Mouse (Mus musculus): ENCODE results near the gene Slc45a1. TPM values are rescaled to one million over a fixed set of nuclear protein-coding genes. Genes with fewer than 3 reads are reported as not detected.
A peak's percentile ranks its signal among the peaks of the same experiment; 100 is the strongest.

The Slc45a1 gene
- polyA plus RNA-seq, 1 experiment from 2014 or later, result 43.4 TPM

DNA sequence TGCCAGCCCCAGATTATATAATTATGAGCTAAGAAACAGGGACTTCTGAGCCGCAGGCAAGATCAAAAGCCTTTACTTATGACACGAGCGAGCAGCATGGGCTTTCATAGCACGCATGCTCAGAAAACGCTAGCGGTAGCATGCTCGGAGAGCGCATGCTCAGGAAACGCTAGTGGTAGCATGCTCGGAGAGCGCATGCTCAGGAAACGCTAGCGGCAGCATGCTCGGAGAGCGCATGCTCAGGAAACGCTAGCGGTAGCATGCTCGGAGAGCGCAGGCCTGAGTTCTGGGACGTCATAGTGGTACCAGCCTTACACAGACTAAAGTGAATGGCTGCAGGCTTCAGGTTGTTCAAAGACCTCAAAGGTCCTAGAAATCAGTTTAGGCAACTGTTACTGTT is 26.8 kb upstream of the Slc45a1 start:
- Histone ChIP-seq H3K4me2 (no peak overlapping the region), H3K27me3 (no peaks in the 10 kb centered on the region), H3K4me3 (no peak overlapping the region), H3K9ac (no peak overlapping the region), H3K4me1 (replicated peaks) (peaks cover 8% of the 10 kb centered on the region; the same call in 1 of the 2 replicates), H3K9me3 (no peaks in the 10 kb centered on the region), H3K27ac (replicated peaks) (no peak overlapping the region), H3K36me3 (no peaks in the 10 kb centered on the region)
- no peak for ATAC-seq (ENCODE audit: low FRiP score, low read depth)
- WGBS, result 97% methylated on average over 20 of the region's 20 CpGs

DNA sequence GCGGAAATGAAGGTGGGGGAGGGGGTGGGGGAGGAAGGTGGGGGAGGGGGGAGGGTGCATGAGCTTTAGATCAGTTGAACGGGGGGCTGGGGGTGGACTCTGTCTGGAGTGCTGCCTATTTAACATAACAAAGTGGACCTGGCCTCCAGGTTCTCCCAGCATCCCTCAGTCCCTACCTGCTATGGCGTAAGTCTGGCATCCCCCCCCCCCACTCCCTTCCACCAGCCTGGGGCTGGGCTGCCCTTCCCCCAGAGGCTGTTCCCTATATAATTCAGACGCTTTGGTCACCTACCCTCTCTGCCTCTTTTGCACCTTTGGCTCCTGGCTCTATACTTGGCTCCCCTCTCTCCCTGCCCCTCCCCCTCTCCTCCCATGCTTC is 25.9 kb upstream of the Slc45a1 start:
- no peak overlapping the region for H3K27ac ChIP-seq (replicated peaks)

DNA sequence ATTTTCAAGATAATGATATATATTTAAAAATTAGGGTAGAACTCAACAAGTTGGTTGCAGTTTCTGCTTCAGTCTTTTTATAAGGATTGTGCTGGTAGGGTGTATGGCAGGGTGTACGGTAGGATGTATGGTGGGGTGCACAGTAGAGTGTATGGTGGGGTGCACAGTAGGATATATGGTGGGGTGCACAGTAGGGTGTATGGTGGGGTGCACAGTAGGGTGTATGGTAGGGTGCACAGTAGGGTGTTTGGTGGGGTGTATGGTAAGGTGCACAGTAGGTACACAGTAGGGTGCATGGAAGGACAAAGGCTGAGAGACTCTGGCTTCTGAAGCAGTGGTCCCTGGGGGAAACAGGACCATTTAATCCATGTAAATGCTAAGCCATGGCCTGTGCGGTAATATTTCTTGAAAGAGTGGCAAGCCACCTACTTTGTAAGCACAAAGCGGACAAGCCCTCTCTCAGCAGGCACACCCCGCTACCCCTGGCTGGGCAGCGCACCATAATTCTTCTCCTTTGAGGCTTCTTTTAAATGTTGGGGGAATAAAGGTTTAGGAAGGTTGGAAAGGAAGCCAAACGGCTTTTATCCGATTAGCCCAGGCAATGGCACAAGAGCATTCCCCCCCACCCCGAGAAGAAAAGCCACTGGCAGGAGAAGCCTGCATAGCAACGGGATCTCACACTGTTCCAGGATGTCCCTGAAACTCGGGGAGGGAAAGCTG is 25.3 kb upstream of the Slc45a1 start:
- no peak overlapping the region for H3K4me2 ChIP-seq
- H3K9ac ChIP-seq, result no peak overlapping the region
- no peaks in the 10 kb centered on the region for H3K27me3 ChIP-seq
- H3K4me3 ChIP-seq, result no peak overlapping the region
- H3K9me3 ChIP-seq, result no peaks in the 10 kb centered on the region
- peak; percentile 69; the same call in 1 of the 2 replicates for ATAC-seq (ENCODE audit: low FRiP score, low read depth)
- H3K4me1 ChIP-seq (replicated peaks), result peaks cover 8% of the 10 kb centered on the region; the same call in 1 of the 2 replicates
- peak overlapping the region; percentile 34; the same call in 1 of the 2 replicates for H3K27ac ChIP-seq (replicated peaks)
- no peaks in the 10 kb centered on the region for H3K36me3 ChIP-seq
- WGBS, result 22% methylated on average over 9 of the region's 10 CpGs

More for the DNA sequence above, 25.9 kb upstream of the Slc45a1 start:
- Histone ChIP-seq H3K27me3 (no peaks in the 10 kb centered on the region), H3K4me3 (no peak overlapping the region), H3K9ac (no peak overlapping the region), H3K4me1 (replicated peaks) (peaks cover 8% of the 10 kb centered on the region; the same call in 1 of the 2 replicates), H3K9me3 (no peaks in the 10 kb centered on the region), H3K4me2 (no peak overlapping the region), H3K36me3 (no peaks in the 10 kb centered on the region)
- 7% methylated on average over 3 of the region's 4 CpGs for WGBS
- ATAC-seq (ENCODE audit: low FRiP score, low read depth), result 0 out of 2 replicates have a peak, but pooled peaks have one; percentile 23

DNA sequence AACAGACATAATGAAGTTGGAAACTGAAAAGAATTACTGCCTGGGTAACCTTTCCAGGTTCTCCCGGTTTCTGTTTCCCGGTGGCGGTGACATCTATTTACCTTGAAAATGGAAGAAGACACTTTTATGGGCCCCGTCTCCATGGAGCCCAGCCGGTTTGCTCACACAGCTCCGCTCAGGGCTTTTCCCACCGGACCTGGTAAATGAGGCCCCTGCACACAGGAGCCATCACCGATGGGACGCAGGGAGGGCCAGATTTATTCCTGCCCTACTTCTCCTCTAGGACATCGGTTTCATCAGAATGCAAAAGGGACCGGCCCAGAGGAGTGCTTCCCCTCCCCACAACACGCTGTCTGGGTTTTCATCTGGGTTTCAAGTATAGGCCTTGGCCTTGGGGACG is 24.1 kb upstream of the Slc45a1 start:
- Histone ChIP-seq H3K27ac (replicated peaks) (no peak overlapping the region), H3K36me3 (no peaks in the 10 kb centered on the region), H3K27me3 (no peaks in the 10 kb centered on the region), H3K4me1 (replicated peaks) (peaks cover 8% of the 10 kb centered on the region; the same call in 1 of the 2 replicates), H3K4me2 (no peak overlapping the region), H3K9ac (no peak overlapping the region), H3K9me3 (no peaks in the 10 kb centered on the region), H3K4me3 (no peak overlapping the region)
- 0 out of 2 replicates have a peak, but pooled peaks have one; percentile 27 for ATAC-seq (ENCODE audit: low FRiP score, low read depth)
- 55% methylated on average over 13 of the region's 13 CpGs for WGBS

DNA sequence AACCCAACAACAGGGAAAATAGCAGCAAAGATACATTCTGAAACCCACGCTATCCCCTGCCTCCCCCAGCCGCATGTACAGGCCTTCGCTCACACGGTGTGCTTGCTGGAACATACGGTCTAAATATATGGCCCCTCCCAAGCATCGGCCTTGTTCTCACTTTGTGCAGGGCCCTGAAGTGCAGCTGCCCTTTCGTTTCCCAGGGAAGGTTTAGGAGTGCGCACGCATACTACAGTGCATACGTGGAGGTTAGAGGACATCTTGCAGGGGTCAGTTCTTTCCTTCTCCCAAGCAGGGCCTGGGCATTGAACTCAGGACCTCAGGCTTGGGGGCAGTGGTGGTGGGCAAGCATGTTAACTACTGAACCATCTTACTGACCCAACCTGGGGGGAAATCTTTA is 23.3 kb upstream of the Slc45a1 start:
- no peak overlapping the region; the same call in 1 of the 2 replicates for H3K27ac ChIP-seq (replicated peaks)
- no peak overlapping the region for H3K4me2 ChIP-seq
- H3K9ac ChIP-seq, result no peak overlapping the region
- no peaks in the 10 kb centered on the region for H3K9me3 ChIP-seq
- WGBS, result 91% methylated on average over 10 of the region's 10 CpGs
- peaks cover 8% of the 10 kb centered on the region; the same call in 1 of the 2 replicates for H3K4me1 ChIP-seq (replicated peaks)
- no peak overlapping the region for H3K4me3 ChIP-seq
- no peak for ATAC-seq (ENCODE audit: low FRiP score, low read depth)
- H3K27me3 ChIP-seq, result no peaks in the 10 kb centered on the region
- H3K36me3 ChIP-seq, result no peaks in the 10 kb centered on the region

DNA sequence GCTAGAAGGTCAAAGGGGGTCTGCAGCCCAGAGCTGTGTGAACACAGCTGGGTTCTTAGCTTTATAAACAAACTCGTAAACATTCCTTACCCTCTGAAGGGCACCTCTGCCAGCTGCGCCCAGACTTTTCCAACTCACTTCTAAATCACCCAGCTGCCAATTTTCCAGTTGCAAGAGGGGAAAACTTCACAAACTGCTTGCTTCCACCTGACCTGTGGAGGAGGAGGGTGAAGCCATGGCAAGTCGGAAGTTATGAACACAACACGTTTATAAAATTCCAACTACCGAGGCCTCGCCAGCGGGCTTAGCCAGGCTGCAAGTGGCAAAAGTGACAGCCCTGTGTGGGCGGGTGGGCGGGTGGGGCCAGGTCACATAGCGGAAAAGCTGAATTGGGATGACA is 13.8 kb upstream of the Slc45a1 start:
- Histone ChIP-seq H3K9me3 (no peaks in the 10 kb centered on the region), H3K9ac (no peak overlapping the region), H3K27me3 (peaks cover under 1% of the 10 kb centered on the region; the same call in 1 of the 2 replicates), H3K4me3 (no peak overlapping the region), H3K4me1 (replicated peaks) (peaks cover 12% of the 10 kb centered on the region), H3K4me2 (no peak overlapping the region), H3K27ac (replicated peaks) (no peak overlapping the region), H3K36me3 (no peaks in the 10 kb centered on the region)
- ATAC-seq (ENCODE audit: low FRiP score, low read depth), result no peak
- WGBS, result 86% methylated on average over 10 of the region's 10 CpGs

DNA sequence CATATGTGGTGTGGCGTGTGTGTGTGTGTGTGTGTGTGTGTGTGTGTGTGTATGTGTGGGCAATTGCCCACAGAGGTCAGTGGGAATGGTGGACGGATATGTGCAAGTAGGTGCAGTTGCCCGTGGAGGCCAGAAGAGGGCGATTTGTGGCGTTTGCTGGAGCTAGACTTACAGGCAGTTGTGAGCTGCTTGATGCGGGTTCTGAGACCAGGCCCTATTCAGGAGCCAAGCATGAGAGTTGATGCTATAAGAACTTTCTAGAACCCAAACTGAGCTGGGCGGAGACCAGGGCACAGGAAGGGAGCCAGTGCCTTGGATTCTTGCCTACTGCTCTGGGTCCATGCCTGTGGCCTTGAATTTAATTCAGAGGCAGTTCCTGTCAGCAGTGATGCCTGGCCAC is 12.8 kb upstream of the Slc45a1 start:
- Histone ChIP-seq H3K9ac (no peak overlapping the region), H3K4me1 (replicated peaks) (peaks cover 12% of the 10 kb centered on the region), H3K4me3 (no peak overlapping the region), H3K36me3 (no peaks in the 10 kb centered on the region), H3K27me3 (peaks cover 3% of the 10 kb centered on the region; the same call in 1 of the 2 replicates), H3K9me3 (no peaks in the 10 kb centered on the region), H3K4me2 (no peak overlapping the region), H3K27ac (replicated peaks) (no peak overlapping the region)
- no peak for ATAC-seq (ENCODE audit: low FRiP score, low read depth)
- WGBS, result 82% methylated on average over 7 of the region's 7 CpGs

GRCm38 (mm10) chr4:150663192-150663591 is 11.2 kb upstream of the Slc45a1 start:
- no peaks in the 10 kb centered on the region for H3K9me3 ChIP-seq
- H3K4me3 ChIP-seq, result no peak overlapping the region
- 58% methylated on average over 12 of the region's 12 CpGs for WGBS
- peaks cover 12% of the 10 kb centered on the region for H3K4me1 ChIP-seq (replicated peaks)
- H3K36me3 ChIP-seq, result no peaks in the 10 kb centered on the region
- H3K27ac ChIP-seq (replicated peaks), result no peak overlapping the region
- no peak overlapping the region for H3K9ac ChIP-seq
- ATAC-seq (ENCODE audit: low FRiP score, low read depth), result no peak
- H3K27me3 ChIP-seq, result peaks cover 3% of the 10 kb centered on the region; the same call in 1 of the 2 replicates
- H3K4me2 ChIP-seq, result no peak overlapping the region

GRCm38 (mm10) chr4:150661886-150662285 is 9.9 kb upstream of the Slc45a1 start:
- Histone ChIP-seq H3K4me2 (peak overlapping the region; percentile 50), H3K4me3 (peak overlapping the region; percentile 12; the same call in 1 of the 2 replicates), H3K9ac (peak overlapping the region; percentile 17; the same call in 1 of the 2 replicates), H3K27ac (replicated peaks) (no peak overlapping the region; the same call in 1 of the 2 replicates), H3K9me3 (no peaks in the 10 kb centered on the region), H3K27me3 (peaks cover 3% of the 10 kb centered on the region; the same call in 1 of the 2 replicates), H3K4me1 (replicated peaks) (peaks cover 12% of the 10 kb centered on the region), H3K36me3 (no peaks in the 10 kb centered on the region)
- ATAC-seq (ENCODE audit: low FRiP score, low read depth), result no peak
- 4% methylated on average over 13 of the region's 13 CpGs for WGBS

DNA sequence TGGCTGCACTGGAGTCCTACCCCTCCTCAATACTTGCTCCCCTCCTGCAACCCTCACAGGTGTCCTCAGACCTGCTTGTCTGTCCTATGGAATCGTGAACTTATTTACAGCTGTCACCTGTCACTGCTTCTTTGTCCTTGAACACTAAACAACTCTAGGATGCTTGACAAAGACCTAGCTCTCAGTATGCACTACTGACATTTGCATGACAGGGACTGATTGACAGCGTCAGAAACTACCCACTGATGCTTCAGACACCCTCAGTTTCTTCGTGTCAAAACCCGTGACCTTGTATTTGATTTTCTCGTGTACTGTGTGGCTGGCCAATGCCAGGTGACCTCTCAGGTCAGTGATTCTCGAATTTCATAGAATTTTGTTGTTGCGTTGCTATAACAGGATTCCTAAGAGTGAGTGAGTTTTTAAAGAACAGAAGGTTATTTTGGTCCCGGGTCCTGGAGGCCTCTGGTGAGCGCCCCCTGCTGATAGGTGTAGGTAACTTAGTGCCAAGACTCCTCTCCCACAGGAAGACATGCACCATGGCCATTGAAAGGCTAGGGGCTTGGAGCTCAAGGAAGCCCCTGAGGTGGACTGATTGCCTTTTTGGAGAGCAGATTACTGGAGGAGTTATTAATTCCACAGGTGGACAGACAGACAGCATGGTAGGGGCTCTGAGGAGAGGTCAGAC is 8.1 kb upstream of the Slc45a1 start:
- Histone ChIP-seq H3K4me1 (replicated peaks) (peaks cover 15% of the 10 kb centered on the region), H3K36me3 (no peaks in the 10 kb centered on the region), H3K9me3 (no peaks in the 10 kb centered on the region), H3K27ac (replicated peaks) (no peak overlapping the region), H3K4me2 (no peak overlapping the region), H3K4me3 (no peak overlapping the region), H3K9ac (no peak overlapping the region), H3K27me3 (peaks cover 8% of the 10 kb centered on the region; the same call in 1 of the 2 replicates)
- no peak for ATAC-seq (ENCODE audit: low FRiP score, low read depth)
- WGBS, result 77% methylated on average over 9 of the region's 9 CpGs

GRCm38 (mm10) chr4:150656504-150656903 is 4.5 kb upstream of the Slc45a1 start:
- Histone ChIP-seq H3K36me3 (no peaks in the 10 kb centered on the region), H3K9me3 (no peaks in the 10 kb centered on the region), H3K4me1 (replicated peaks) (peaks cover 14% of the 10 kb centered on the region), H3K4me2 (no peak overlapping the region), H3K9ac (no peak overlapping the region), H3K27me3 (peaks cover 9% of the 10 kb centered on the region; the same call in 1 of the 2 replicates), H3K4me3 (no peak overlapping the region), H3K27ac (replicated peaks) (no peak overlapping the region)
- WGBS, result 83% methylated on average over 6 of the region's 6 CpGs
- 0 out of 2 replicates have a peak, but pooled peaks have one; percentile 8 for ATAC-seq (ENCODE audit: low FRiP score, low read depth)

DNA sequence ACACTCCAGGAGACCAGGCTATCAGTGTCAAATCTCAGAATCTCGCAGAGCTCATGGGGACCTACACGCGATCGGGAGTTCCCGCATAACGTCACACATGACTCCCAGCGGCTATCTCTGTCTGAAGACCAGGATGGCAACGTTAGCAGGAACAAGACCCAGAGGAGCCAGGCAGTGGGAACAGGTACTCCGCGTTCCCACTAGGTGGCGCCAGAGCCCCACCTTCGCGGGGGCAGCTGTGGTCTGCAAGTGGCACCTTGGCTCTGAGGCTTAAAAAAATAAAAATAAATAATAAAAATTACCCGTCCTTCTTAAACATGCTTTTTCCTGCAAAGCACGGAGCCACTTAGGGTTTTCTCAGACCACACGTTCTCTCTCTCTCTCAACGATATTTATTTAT is 4.0 kb upstream of the Slc45a1 start:
- ATAC-seq (ENCODE audit: low FRiP score, low read depth), result peak; percentile 74; the same call in 1 of the 2 replicates
- Histone ChIP-seq H3K4me3 (0 out of 2 replicates have a peak overlapping the region, but pooled peaks have one; percentile 13), H3K4me1 (replicated peaks) (peaks cover 14% of the 10 kb centered on the region)

More for the DNA sequence above, 4.0 kb upstream of the Slc45a1 start:
- H3K9ac ChIP-seq, result peak overlapping the region; percentile 42
- no peaks in the 10 kb centered on the region for H3K9me3 ChIP-seq
- H3K4me2 ChIP-seq, result peak overlapping the region; percentile 48
- H3K27ac ChIP-seq (replicated peaks), result no peak overlapping the region
- peaks cover 9% of the 10 kb centered on the region; the same call in 1 of the 2 replicates for H3K27me3 ChIP-seq
- no peaks in the 10 kb centered on the region for H3K36me3 ChIP-seq
- 5% methylated on average over 17 of the region's 17 CpGs for WGBS
